Comparison of ENCODE assay signal across 12 mouse cellular contexts in genomic region chr9:28937980-28938379, GRCm38 (mm10).
A peak's percentile ranks its signal among the peaks of the same experiment; 100 is the strongest.
DNase-seq lines count a peak whose midpoint lies in the region; ATAC-seq and TF ChIP-seq lines count a peak whose summit lies in the region.
"Had no signal": no experiment of that assay in that cellular context is flagged by ENCODE, and none has a peak within 500 bp of the region (broad histone marks: within the 10 kb centered on the region; RNA-seq: fewer than 3 reads in every experiment).

No protein-coding gene starts in this region.

- H3K4me1 ChIP-seq in heart, adult 2 months (ENCODE audit: control insufficient read depth, insufficient read depth, low read length), result no peaks in the 10 kb centered on the region
- no peaks in the 10 kb centered on the region for H3K4me1 ChIP-seq in midbrain, postnatal 0 days (ENCODE audit: insufficient read depth, low read length)
- H3K4me1 ChIP-seq in midbrain, embryonic 11.5 days (ENCODE audit: control insufficient read depth, insufficient read depth, low read length), result no peaks in the 10 kb centered on the region
- no peaks in the 10 kb centered on the region for H3K4me1 ChIP-seq in intestine, postnatal 0 days (replicated peaks; ENCODE audit: control insufficient read depth, insufficient read depth, low read length)
- H3K4me1 ChIP-seq: heart, embryonic 15.5 days; limb, embryonic 13.5 days had no signal

- DNase-seq in heart, adult 2 months, result no peak
- no peak for DNase-seq in heart, adult 18-20 months
- DNase-seq in midbrain, postnatal 0 days (ENCODE audit: low spot score), result peak; percentile 55
- no peak for DNase-seq in midbrain, embryonic 11.5 days (ENCODE audit: low spot score, missing footprints)
- DNase-seq in right cerebral cortex, postnatal 25 days, result peak; percentile 11
- no peak for DNase-seq in adrenal gland, adult 8-10 months
- DNase-seq in spleen, postnatal 10 days (ENCODE audit: low spot score in 2 of 2), result no peak
- DNase-seq: kidney, adult 8-10 months; lung, postnatal 36 days had no signal

- no peak overlapping the region for H3K27ac ChIP-seq in heart, adult 2 months
- no peak overlapping the region for H3K27ac ChIP-seq in midbrain, postnatal 0 days (ENCODE audit: low read depth, low read length)
- H3K27ac ChIP-seq in midbrain, embryonic 11.5 days (ENCODE audit: low read depth, low read length), result no peak overlapping the region
- no peak overlapping the region for H3K27ac ChIP-seq in intestine, postnatal 0 days (ENCODE audit: low read depth, low read length)
- H3K27ac ChIP-seq: heart, embryonic 15.5 days; limb, embryonic 13.5 days had no signal

- H3K9ac ChIP-seq in heart, adult 2 months (ENCODE audit: low read depth, low read length), result no peak overlapping the region
- no peak overlapping the region for H3K9ac ChIP-seq in midbrain, postnatal 0 days (replicated peaks; ENCODE audit: low read length, poor library complexity, severe bottlenecking)
- H3K9ac ChIP-seq in midbrain, embryonic 11.5 days (ENCODE audit: low read length), result no peak overlapping the region
- H3K9ac ChIP-seq in intestine, postnatal 0 days (ENCODE audit: low read depth, low read length), result no peak overlapping the region
- H3K9ac ChIP-seq: heart, embryonic 15.5 days; limb, embryonic 13.5 days had no signal

- H3K27me3 ChIP-seq in heart, adult 2 months (ENCODE audit: control insufficient read depth, insufficient read depth, low read length), result no peaks in the 10 kb centered on the region
- no peaks in the 10 kb centered on the region for H3K27me3 ChIP-seq in midbrain, postnatal 0 days (ENCODE audit: insufficient read depth, low read length)
- no peaks in the 10 kb centered on the region for H3K27me3 ChIP-seq in midbrain, embryonic 11.5 days (ENCODE audit: control insufficient read depth, insufficient read depth, low read length)
- H3K27me3 ChIP-seq in intestine, postnatal 0 days (replicated peaks; ENCODE audit: control insufficient read depth, insufficient read depth, low read length), result no peaks in the 10 kb centered on the region
- H3K27me3 ChIP-seq: heart, embryonic 15.5 days; limb, embryonic 13.5 days had no signal

- WGBS in heart, adult 2 months, result 51% methylated on average over 2 of the region's 2 CpGs
- 69% methylated on average over 2 of the region's 2 CpGs for WGBS in midbrain, postnatal 0 days
- 67% methylated on average over 2 of the region's 2 CpGs for WGBS in midbrain, embryonic 11.5 days
- WGBS in intestine, postnatal 0 days, result 56% methylated on average over 2 of the region's 2 CpGs

- ATAC-seq in midbrain, postnatal 0 days (ENCODE audit: low FRiP score), result no peak
- ATAC-seq in midbrain, embryonic 11.5 days (ENCODE audit: low FRiP score), result no peak
- ATAC-seq in intestine, postnatal 0 days, result no peak

- H3K79me2 ChIP-seq in heart, adult 2 months (replicated peaks; ENCODE audit: control insufficient read depth, insufficient read depth, low read length), result no peaks in the 10 kb centered on the region

- no peaks in the 10 kb centered on the region for H3K9me3 ChIP-seq in midbrain, postnatal 0 days (ENCODE audit: low read length)
- no peaks in the 10 kb centered on the region for H3K9me3 ChIP-seq in midbrain, embryonic 11.5 days (ENCODE audit: control insufficient read depth, low read length)
- no peaks in the 10 kb centered on the region for H3K9me3 ChIP-seq in intestine, postnatal 0 days (ENCODE audit: control insufficient read depth)
- H3K9me3 ChIP-seq: heart, embryonic 15.5 days; limb, embryonic 13.5 days had no signal

- TF ChIP-seq EP300 in heart, adult 2 months (IDR thresholded peaks at IDR 0.05; ENCODE audit: insufficient read depth, low read depth, low read length), result no peak

- H3K36me3 ChIP-seq in heart, adult 2 months (ENCODE audit: control insufficient read depth, insufficient read depth, low read length), result no peaks in the 10 kb centered on the region
- H3K36me3 ChIP-seq in midbrain, postnatal 0 days (ENCODE audit: insufficient read depth, low read length), result no peaks in the 10 kb centered on the region
- no peaks in the 10 kb centered on the region for H3K36me3 ChIP-seq in midbrain, embryonic 11.5 days (ENCODE audit: control insufficient read depth, insufficient read depth, low read length)
- no peaks in the 10 kb centered on the region for H3K36me3 ChIP-seq in intestine, postnatal 0 days (ENCODE audit: control insufficient read depth, insufficient read depth)
- H3K36me3 ChIP-seq: heart, embryonic 15.5 days; limb, embryonic 13.5 days had no signal

- TF ChIP-seq POLR2A in heart, adult 2 months (IDR thresholded peaks at IDR 0.05; ENCODE audit: insufficient read depth, low read depth, low read length), result no peak

- intact Hi-C loops in heart, adult 2 months (cut with DNase I), result no loop called here

- no peak overlapping the region for H3K4me3 ChIP-seq in heart, adult 2 months
- H3K4me3 ChIP-seq in midbrain, postnatal 0 days (ENCODE audit: low read depth, low read length), result no peak overlapping the region
- no peak overlapping the region for H3K4me3 ChIP-seq in midbrain, embryonic 11.5 days (ENCODE audit: low read depth, low read length)
- no peak overlapping the region for H3K4me3 ChIP-seq in intestine, postnatal 0 days (ENCODE audit: low read depth, low read length)
- H3K4me3 ChIP-seq: heart, embryonic 15.5 days; limb, embryonic 13.5 days had no signal

- 0 out of 2 replicates have a peak, but pooled peaks have one; percentile 14 for TF ChIP-seq CTCF in heart, adult 2 months (IDR thresholded peaks at IDR 0.05)
- TF ChIP-seq CTCF in midbrain, postnatal 0 days (IDR thresholded peaks at IDR 0.05), result peak; percentile 67
- peak; percentile 38 for TF ChIP-seq CTCF in intestine, postnatal 0 days (IDR thresholded peaks at IDR 0.05; ENCODE audit: low read depth)

- no peak overlapping the region for H3K4me2 ChIP-seq in midbrain, postnatal 0 days (ENCODE audit: low read depth, low read length, poor library complexity, severe bottlenecking)
- H3K4me2 ChIP-seq in midbrain, embryonic 11.5 days, result no peak overlapping the region
- no peak overlapping the region for H3K4me2 ChIP-seq in intestine, postnatal 0 days (replicated peaks; ENCODE audit: low read depth)
- H3K4me2 ChIP-seq: heart, embryonic 15.5 days; limb, embryonic 13.5 days had no signal

Comparison
In these comparisons a context has a peak if more than half of its experiments do, and no peak if none do; other contexts are left out.
1. DNase-seq: peak in midbrain, postnatal 0 days (single experiment) and right cerebral cortex, postnatal 25 days (single experiment); none in heart, adult 2 months (0 of 2), heart, adult 18-20 months (0 of 2), midbrain, embryonic 11.5 days (single experiment), adrenal gland, adult 8-10 months (single experiment) and spleen, postnatal 10 days (0 of 2).
2. CTCF ChIP-seq: peak in every context shown above with its lines; median percentile 67 in midbrain, postnatal 0 days; 38 in intestine, postnatal 0 days; 14 in heart, adult 2 months.